Mouse (Mus musculus) MEL (cell line): Measurements from ENCODE around the gene Hamp2. TPM values are rescaled to one million over a fixed set of nuclear protein-coding genes. Genes with fewer than 3 reads are reported as not detected.

Source experiments
- DNase-seq: peaks from one replicate; pipeline ENCODE4 v3.0.0; 2011; ENCODE audit warnings: low read depth, low spot score
- H3K27ac ChIP-seq: 2 replicates; pipeline ENCODE4 v1.5.1; 2012; ENCODE audit warnings: low read depth, mild to moderate bottlenecking, control low read depth, low read length, moderate library complexity; ENCODE audit not compliant: control insufficient read depth
- H3K27me3 ChIP-seq, 2 experiments: fragments of 150-350 bp in 1 of 2; sonication (generic) in 1 of 2; 2 replicates each; pipeline ENCODE4 v1.6.1; 2012; ENCODE audit warnings: low read length in 2 of 2, mild to moderate bottlenecking in 2 of 2, improper control_type of control experiment in 1 of 2, moderate library complexity in 1 of 2; ENCODE audit not compliant: insufficient read depth in 2 of 2, control insufficient read depth in 1 of 2
- H3K36me3 ChIP-seq, 2 experiments: 2 replicates each; pipeline ENCODE4 v1.6.1; 2012 to 2014; ENCODE audit warnings: low read length in 2 of 2, improper control_type of control experiment in 1 of 2, inconsistent platforms in 1 of 2, mild to moderate bottlenecking in 1 of 2; ENCODE audit not compliant: insufficient read depth in 2 of 2, control insufficient read depth in 1 of 2
- H3K4me1 ChIP-seq, 2 experiments: fragments of 150-350 bp in 1 of 2; sonication (generic) in 1 of 2; 2 replicates each; pipeline ENCODE4 v1.6.1; 2012; ENCODE audit warnings: low read length in 2 of 2, improper control_type of control experiment in 1 of 2, mild to moderate bottlenecking in 1 of 2; ENCODE audit not compliant: insufficient read depth in 2 of 2, control insufficient read depth in 1 of 2
- H3K4me3 ChIP-seq, 2 experiments: fragments of 150-350 bp in 1 of 2; sonication (generic) in 1 of 2; 2 replicates each; pipeline ENCODE4 v1.5.1; 2012; ENCODE audit warnings: low read depth in 2 of 2, low read length in 2 of 2, mild to moderate bottlenecking in 2 of 2, moderate library complexity in 2 of 2, control low read depth in 1 of 2, improper control_type of control experiment in 1 of 2; ENCODE audit not compliant: control insufficient read depth in 1 of 2, insufficient read depth in 1 of 2
- H3K79me2 ChIP-seq: 2 replicates; pipeline ENCODE4 v1.6.1; 2012; ENCODE audit warnings: mild to moderate bottlenecking, low read length, moderate library complexity; ENCODE audit not compliant: control insufficient read depth, poor library complexity, insufficient read depth
- H3K9ac ChIP-seq: 2 replicates; pipeline ENCODE4 v1.6.1; 2012; ENCODE audit warnings: low read depth, mild to moderate bottlenecking, control low read depth, low read length, moderate library complexity; ENCODE audit not compliant: control insufficient read depth, poor library complexity, severe bottlenecking
- H3K9me3 ChIP-seq: fragments of 150-350 bp; sonication (generic); replicated peaks from 2 replicates; pipeline ENCODE4 v1.6.1; 2012; ENCODE audit warnings: mild to moderate bottlenecking, low read length, improper control_type of control experiment, moderate library complexity; ENCODE audit not compliant: insufficient read depth
- CTCF ChIP-seq, 3 experiments: IDR thresholded peaks in 2 of 3; conservative IDR thresholded peaks in 1 of 3; 2 replicates each; pipeline ENCODE4 v1.5.1; 2011 to 2012; ENCODE audit warnings: low read length in 3 of 3, low read depth in 2 of 3, mild to moderate bottlenecking in 2 of 3, improper control_type of control experiment in 1 of 3, inconsistent platforms in 1 of 3, mixed read lengths in 1 of 3, moderate library complexity in 1 of 3; ENCODE audit not compliant: control insufficient read depth in 1 of 3, insufficient read depth in 1 of 3, poor library complexity in 1 of 3, severe bottlenecking in 1 of 3
- EP300 ChIP-seq, 2 experiments: IDR thresholded peaks; 2 replicates each; pipeline ENCODE4 v1.6.1; 2011; ENCODE audit warnings: improper control_type of control experiment in 2 of 2, low read length in 2 of 2, low read depth in 1 of 2, mild to moderate bottlenecking in 1 of 2
- GABPA ChIP-seq: IDR thresholded peaks from 2 replicates; pipeline ENCODE4 v1.6.1; 2012; ENCODE audit warnings: low read depth, mild to moderate bottlenecking, inconsistent platforms, low read length, improper control_type of control experiment, moderate library complexity
- GATA1 ChIP-seq: IDR thresholded peaks from 2 replicates; pipeline ENCODE4 v1.6.1; 2011; ENCODE audit warnings: low read depth, low read length, improper control_type of control experiment
- JUND ChIP-seq: IDR thresholded peaks from 2 replicates; pipeline ENCODE4 v1.6.1; 2011; ENCODE audit warnings: low read depth, mild to moderate bottlenecking, improper control_type of control experiment, low read length
- MAFK ChIP-seq: IDR thresholded peaks from 2 replicates; pipeline ENCODE4 v1.6.1; 2011; ENCODE audit warnings: low read depth, mild to moderate bottlenecking, low read length, improper control_type of control experiment, borderline replicate concordance
- MAZ ChIP-seq: IDR thresholded peaks from 2 replicates; pipeline ENCODE4 v1.6.1; 2012; ENCODE audit warnings: low read depth, mild to moderate bottlenecking, inconsistent platforms, low read length, improper control_type of control experiment
- MXI1 ChIP-seq: IDR thresholded peaks from 2 replicates; pipeline ENCODE4 v1.6.1; 2011; ENCODE audit warnings: mild to moderate bottlenecking, low read depth, low read length, improper control_type of control experiment
- MYB ChIP-seq: IDR thresholded peaks from 2 replicates; pipeline ENCODE4 v1.6.1; 2011; ENCODE audit warnings: mild to moderate bottlenecking, low read depth, low read length, improper control_type of control experiment
- MYC ChIP-seq: IDR thresholded peaks from 2 replicates; pipeline ENCODE4 v1.6.1; 2011; ENCODE audit warnings: low read depth, mild to moderate bottlenecking, low read length, improper control_type of control experiment, moderate library complexity
- NELFE ChIP-seq: IDR thresholded peaks from 2 replicates; pipeline ENCODE4 v1.6.1; 2011; ENCODE audit warnings: low read depth, low read length, improper control_type of control experiment
- POLR2AphosphoS5 ChIP-seq: IDR thresholded peaks from 2 replicates; pipeline ENCODE4 v1.6.1; 2012; ENCODE audit warnings: low read depth, borderline replicate concordance, mild to moderate bottlenecking, inconsistent platforms, low read length, moderate library complexity, mixed read lengths
- RAD21 ChIP-seq: IDR thresholded peaks from 2 replicates; pipeline ENCODE4 v1.6.1; 2011; ENCODE audit warnings: mild to moderate bottlenecking, low read depth, low read length, improper control_type of control experiment
- SMC3 ChIP-seq: IDR thresholded peaks from 2 replicates; pipeline ENCODE4 v1.6.1; 2011; ENCODE audit warnings: low read depth, low read length, improper control_type of control experiment
- TBP ChIP-seq: IDR thresholded peaks from 2 replicates; pipeline ENCODE4 v1.8.0; 2011; ENCODE audit warnings: low read depth, low read length, improper control_type of control experiment
- TCF12 ChIP-seq: IDR thresholded peaks from 2 replicates; pipeline ENCODE4 v1.6.1; 2014; ENCODE audit warnings: low read depth, mild to moderate bottlenecking, inconsistent platforms, low read length, improper control_type of control experiment, moderate library complexity
- UBTF ChIP-seq: IDR thresholded peaks from 2 replicates; pipeline ENCODE4 v1.6.1; 2012; ENCODE audit warnings: low read depth, mild to moderate bottlenecking, inconsistent platforms, low read length, improper control_type of control experiment, moderate library complexity, borderline replicate concordance; ENCODE audit not compliant: insufficient read depth
- USF1 ChIP-seq: IDR thresholded peaks from 2 replicates; pipeline ENCODE4 v1.6.1; 2014; ENCODE audit warnings: low read depth, mild to moderate bottlenecking, inconsistent platforms, low read length, improper control_type of control experiment, moderate library complexity
- ZC3H11A ChIP-seq: IDR thresholded peaks from 2 replicates; pipeline ENCODE4 v1.6.1; 2012; ENCODE audit warnings: low read depth, mild to moderate bottlenecking, inconsistent platforms, low read length, improper control_type of control experiment
- ZNF384 ChIP-seq: IDR thresholded peaks from 2 replicates; pipeline ENCODE4 v1.6.1; 2012; ENCODE audit warnings: low read depth, mild to moderate bottlenecking, inconsistent platforms, low read length, improper control_type of control experiment
- polyA plus RNA-seq, 2 experiments: library from polyadenylated mRNA; stranded (reverse) in 1 of 2; unstranded in 1 of 2; fragments of >175 nt in 1 of 2; fragments of >200 nt in 1 of 2; gene quantifications; 2 replicates each; pipeline versions ENCODE4 v1.2.1 to v1.2.4; 2012; ENCODE audit warnings: low replicate concordance in 2 of 2, low read depth in 1 of 2; ENCODE audit not compliant: insufficient read length in 2 of 2, insufficient read depth in 1 of 2, missing spikeins in 1 of 2
- total RNA-seq: library from RNA; depleted of rRNA; stranded (reverse); fragments of 300-350 nt; gene quantifications from 2 replicates; pipeline ENCODE4 v1.2.3, GENCODE M21; 2012

The Hamp2 gene
- total and polyA plus RNA-seq, 3 experiments = not detected

GRCm38 (mm10) chr7:30895217-30895616 lies 29.3 kb downstream of the Hamp2 start:
- Histone ChIP-seq H3K79me2 (no peaks in the 10 kb centered on the region), H3K27ac (no peak overlapping the region), H3K9me3 (no peaks in the 10 kb centered on the region), H3K27me3 (peaks cover under 1 to 2% of the 10 kb centered on the region in 2 experiments; a peak in 3 of 4 replicates), H3K4me3 (no peak overlapping the region), H3K4me1 (no peaks in the 10 kb centered on the region), H3K9ac (no peak overlapping the region), H3K36me3 (no peaks in the 10 kb centered on the region)
- TF ChIP-seq MYC = no peak
- TF ChIP-seq NELFE = no peak
- no peak for TF ChIP-seq CTCF (IDR thresholded peaks at IDR 0.05 in 2 of 3, conservative IDR thresholded peaks at IDR 0.05 in 1 of 3; ENCODE audit: control insufficient read depth in 1 of 3, insufficient read depth in 1 of 3, low read depth in 2 of 3, low read length in 3 of 3, poor library complexity in 1 of 3, severe bottlenecking in 1 of 3)
- no peak for TF ChIP-seq GATA1
- no peak for TF ChIP-seq SMC3
- no peak for TF ChIP-seq EP300 (IDR thresholded peaks at IDR 0.05; ENCODE audit: low read depth in 1 of 2, low read length in 2 of 2)
- no peak for TF ChIP-seq MAFK
- TF ChIP-seq USF1 = no peak
- no peak for TF ChIP-seq TBP
- no peak for TF ChIP-seq RAD21
- TF ChIP-seq MXI1 = no peak
- no peak for TF ChIP-seq ZNF384
- TF ChIP-seq TCF12 = no peak
- TF ChIP-seq JUND = no peak
- DNase-seq = no peak

GRCm38 (mm10) chr7:30892515-30892914 lies 32.0 kb downstream of the Hamp2 start:
- TF ChIP-seq UBTF = no peak
- no peak for TF ChIP-seq GABPA
- no peak for TF ChIP-seq MYB
- TF ChIP-seq TCF12 = no peak
- H3K9me3 ChIP-seq = no peaks in the 10 kb centered on the region

GRCm38 (mm10) chr7:30891746-30892145 lies 32.7 kb downstream of the Hamp2 start:
- Histone ChIP-seq H3K27ac (no peak overlapping the region), H3K9ac (no peak overlapping the region), H3K4me1 (no peaks in the 10 kb centered on the region)
- TF ChIP-seq POLR2AphosphoS5 (no peak), MAZ (no peak), JUND (no peak), ZC3H11A (no peak), SMC3 (no peak), NELFE (no peak), MYB (no peak)
- TF ChIP-seq, all 39 proteins: peak for 0
- no peaks in the 10 kb centered on the region for H3K79me2 ChIP-seq
- no peaks in the 10 kb centered on the region for H3K36me3 ChIP-seq
- peaks cover 2% of the 10 kb centered on the region in 2 experiments; a peak in 2 of 4 replicates for H3K27me3 ChIP-seq
- H3K9me3 ChIP-seq = no peaks in the 10 kb centered on the region
- DNase-seq = no peak
- no peak overlapping the region for H3K4me3 ChIP-seq

More at GRCm38 (mm10) chr7:30892515-30892914, 32.0 kb downstream of the Hamp2 start:
- Histone ChIP-seq H3K27ac (no peak overlapping the region), H3K9ac (no peak overlapping the region), H3K4me1 (no peaks in the 10 kb centered on the region), H3K36me3 (no peaks in the 10 kb centered on the region), H3K27me3 (peaks cover 2% of the 10 kb centered on the region in 2 experiments; a peak in 3 of 4 replicates), H3K4me3 (no peak overlapping the region), H3K79me2 (no peaks in the 10 kb centered on the region)
- DNase-seq = no peak
